Mouse (Mus musculus): ENCODE measurements around the gene Camk2d.

GRCm38 (mm10) chr3:126701067-126701466 lies 105.0 kb downstream of the Camk2d start:
- TF ChIP-seq CTCF (IDR thresholded peaks at IDR 0.05; ENCODE audit: low read depth) (no peak), EP300 (IDR thresholded peaks at IDR 0.05; ENCODE audit: low read depth) (no peak)

Data from liver, postnatal 0 days (tissue).